Mouse (Mus musculus) thymus, postnatal 10 days (tissue): ENCODE results near the gene Serpina3c.

Experiments used
- DNase-seq, 2 experiments: peaks; one replicate each; pipeline ENCODE4 v3.0.0; 2021; ENCODE audit warnings: low spot score in 2 of 2

Serpina3c gene

DNA sequence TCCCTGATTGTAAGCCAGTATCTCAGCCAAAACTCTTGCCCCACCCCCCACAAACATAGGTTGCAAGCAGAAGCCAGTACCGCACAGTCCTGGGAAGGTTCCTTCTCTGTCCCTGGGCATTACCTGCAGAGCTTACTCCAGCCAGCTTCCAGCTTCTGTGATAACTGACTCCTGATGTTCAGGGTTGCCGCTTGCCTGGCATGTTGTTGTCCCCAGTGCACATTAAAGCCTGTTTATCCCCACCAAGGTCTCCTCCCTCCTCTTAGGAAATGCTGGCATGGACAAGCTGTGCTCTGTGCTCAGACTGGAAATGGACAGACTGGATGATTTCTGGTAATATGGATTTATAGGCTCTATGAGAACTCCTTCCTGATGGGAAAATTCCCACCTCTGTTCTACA lies at the start of gene Serpina3c:
Gene Serpina3c (minus strand): TSS at position 215 of the 400 bp plus-strand sequence.
- no peak for DNase-seq

DNA sequence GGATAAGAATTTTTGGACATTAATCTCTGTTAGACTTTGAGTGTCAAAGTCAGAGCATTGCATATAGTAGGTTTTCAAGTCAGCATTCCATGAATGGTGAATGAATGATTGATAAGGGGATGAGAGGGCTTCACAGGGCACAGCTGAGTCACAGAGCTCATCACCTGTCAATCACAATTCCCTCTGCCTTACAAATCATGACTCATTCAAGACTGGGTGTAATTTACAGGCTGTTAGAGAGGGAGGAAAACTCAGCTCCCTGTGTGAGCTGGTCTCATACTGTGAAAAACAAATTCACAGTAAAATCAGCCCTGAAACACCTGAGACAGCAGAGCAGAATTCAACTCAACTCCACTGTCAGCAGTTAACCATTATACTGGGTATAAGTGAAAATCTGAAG lies 37.2 kb upstream of the Serpina3c start:
- no peak for DNase-seq

DNA sequence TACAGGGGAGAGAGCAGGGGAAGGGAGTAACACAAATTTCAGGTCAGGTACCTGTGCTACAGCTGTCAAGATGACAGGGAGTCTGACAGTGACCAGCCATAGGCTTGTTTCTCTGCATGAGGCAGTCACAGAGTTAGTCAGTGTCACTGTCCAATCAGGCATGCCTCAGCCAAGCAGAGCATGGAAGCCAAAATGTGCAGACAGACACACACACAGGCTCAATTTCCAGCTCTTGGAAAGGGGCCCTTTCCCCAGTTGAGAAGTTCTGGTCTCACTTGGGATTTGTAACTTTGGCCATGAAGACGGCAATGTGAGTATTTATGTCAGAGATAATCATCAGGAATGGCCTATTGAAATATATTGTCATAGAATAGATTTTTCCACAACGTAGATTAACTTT lies 35.6 kb upstream of the Serpina3c start:
- no peak for DNase-seq

DNA sequence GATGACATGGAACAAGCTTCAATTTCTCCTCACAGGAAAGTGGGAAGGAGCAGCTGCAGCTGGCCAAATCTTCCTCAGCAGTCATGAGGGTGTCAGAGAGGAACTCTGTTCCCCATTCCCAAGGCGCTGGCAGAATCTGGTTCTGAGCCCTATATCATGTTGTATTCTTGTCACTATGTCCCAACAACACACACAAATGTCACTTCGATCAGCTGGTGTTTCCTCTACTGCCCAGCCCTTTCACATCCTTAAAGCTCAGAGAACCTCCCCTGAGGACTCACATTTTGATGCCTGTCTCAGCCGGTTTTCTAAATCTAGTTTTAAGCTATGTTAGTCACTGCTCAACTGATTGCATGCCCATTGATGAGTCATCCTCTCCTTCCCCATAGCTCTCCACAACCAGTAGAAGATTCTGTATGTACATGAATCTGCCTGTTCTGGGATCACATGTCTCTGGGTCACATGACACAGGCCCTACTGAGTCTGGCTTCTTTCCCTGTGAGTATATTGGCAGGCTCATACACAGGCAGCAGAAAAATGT lies 32.4 kb upstream of the Serpina3c start:
- DNase-seq, result no peak

DNA sequence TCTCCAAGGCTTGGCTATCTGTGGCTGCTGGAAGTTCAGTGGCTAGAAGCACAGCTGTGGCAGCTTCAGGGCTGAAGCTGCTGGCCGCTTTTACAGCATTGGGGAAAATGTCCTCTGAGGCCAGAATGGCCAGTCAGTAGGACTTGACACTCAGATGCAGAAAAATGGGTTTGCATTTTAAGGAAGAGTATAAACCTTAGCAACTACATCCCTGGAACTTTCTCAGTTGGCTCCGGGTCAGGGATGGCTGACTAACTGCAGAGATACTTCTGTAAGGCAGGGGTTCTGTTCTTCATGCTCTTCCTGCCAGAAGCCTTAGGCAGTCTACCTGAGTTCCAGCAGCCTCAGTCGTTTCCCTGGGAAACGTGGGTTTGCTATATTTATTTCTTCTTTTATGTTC lies 31.4 kb upstream of the Serpina3c start:
- no peak for DNase-seq

DNA sequence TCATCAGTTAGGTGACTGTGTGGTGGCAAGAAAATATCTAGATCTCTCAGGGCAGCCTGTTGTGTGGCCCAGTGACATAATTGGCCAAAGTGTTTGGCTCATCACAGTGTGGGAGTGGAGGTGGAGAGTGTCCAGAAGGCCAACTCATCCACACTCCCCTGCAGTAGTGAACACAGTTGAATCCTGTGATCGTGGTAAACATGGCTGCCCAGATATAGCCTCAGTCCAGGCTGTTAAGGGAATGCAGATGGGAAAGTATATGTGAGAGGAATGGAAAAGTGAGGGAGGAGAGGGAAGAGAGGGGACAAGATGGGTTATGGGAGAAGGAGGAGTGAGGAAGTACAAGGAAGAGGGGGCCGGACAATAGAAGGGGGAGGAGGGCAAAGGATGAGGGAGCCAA lies 25.3 kb upstream of the Serpina3c start:
- no peak for DNase-seq

DNA sequence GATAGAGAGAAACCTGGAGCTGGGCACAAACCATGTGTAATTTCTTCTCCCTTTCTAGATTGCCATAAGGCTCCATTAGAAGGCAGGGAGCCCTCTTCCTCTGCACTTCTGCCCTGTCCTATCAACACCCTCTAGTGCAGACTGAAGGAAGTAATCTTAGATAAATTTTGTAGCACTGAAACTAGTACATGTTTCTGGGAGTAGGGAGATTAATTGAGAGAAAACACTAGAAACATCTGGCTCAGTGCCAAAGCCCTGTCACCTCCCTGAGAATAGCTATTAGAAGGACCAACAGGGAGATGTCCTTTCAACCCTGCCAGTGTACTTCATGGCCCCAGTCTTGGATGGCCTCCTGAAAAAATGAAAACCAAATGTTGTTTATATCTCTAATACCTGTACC lies 24.9 kb upstream of the Serpina3c start:
- no peak for DNase-seq

DNA sequence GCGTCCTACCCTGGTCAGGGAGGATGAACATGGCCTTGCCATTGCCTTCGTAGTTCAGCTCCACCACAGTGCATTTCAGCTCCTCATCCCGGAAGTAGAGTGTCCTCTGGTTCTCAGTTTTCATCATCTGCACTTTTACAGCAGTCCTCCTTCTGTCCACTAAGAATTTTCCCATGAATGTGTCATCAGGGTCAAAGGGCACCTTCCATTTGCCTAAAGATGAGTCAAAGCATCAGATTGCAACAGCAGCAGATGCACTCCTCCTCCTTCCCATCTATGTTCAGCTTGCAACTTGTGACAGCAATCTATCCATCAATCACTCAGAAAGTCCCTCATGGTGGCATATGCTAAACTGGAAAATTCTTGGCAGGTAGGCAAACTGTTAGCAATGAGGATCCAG lies 22.0 kb upstream of the Serpina3c start:
- DNase-seq, result no peak

DNA sequence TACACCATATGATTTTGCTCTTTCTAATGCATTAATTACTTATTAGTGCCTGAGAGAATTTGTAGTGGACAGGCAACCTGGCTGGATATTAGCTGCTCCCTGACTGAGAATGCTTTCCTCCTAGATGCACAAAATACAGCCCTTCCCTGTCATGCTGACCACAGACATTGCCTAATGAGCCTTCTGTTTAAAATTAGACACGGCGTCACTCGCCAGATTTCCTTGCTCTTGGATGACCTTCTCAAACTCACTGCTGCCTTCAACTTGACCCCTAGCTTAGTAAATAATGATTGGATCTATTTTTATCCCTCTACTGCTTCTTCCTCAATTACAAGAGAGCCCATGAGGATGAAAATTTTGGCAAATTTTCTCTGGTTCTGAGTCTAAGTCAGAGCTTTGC lies 21.1 kb upstream of the Serpina3c start:
- no peak for DNase-seq

DNA sequence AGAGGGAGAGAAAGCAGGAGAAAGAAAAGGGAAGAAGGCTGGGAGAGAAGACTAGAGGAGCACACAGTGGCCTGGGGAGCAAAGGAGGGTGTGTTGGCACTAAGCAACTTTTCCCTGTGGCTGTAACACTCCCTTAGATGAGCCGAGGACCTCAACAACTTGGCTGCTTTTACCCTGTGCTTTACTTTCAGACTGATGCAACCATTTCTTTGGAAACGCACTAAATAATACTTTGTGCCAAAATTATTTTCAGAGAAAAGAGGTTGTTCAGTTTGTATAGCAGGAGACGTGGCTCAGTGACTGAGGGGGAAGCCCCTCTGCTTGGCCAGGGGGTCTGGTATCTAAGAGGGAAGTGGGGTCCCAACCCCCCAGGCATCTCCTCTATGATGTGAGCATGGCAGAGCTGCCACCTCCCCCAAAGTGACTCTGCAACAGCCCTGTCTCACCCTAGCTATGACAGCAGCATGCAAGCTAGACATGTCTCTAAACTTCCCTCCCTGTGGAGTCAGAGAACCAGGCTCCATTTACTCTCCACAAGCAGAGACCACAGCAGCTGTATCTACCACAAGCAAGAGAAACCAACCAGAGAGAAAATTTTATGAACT lies 527 bp downstream of the Serpina3c start:
- DNase-seq, result no peak

DNA sequence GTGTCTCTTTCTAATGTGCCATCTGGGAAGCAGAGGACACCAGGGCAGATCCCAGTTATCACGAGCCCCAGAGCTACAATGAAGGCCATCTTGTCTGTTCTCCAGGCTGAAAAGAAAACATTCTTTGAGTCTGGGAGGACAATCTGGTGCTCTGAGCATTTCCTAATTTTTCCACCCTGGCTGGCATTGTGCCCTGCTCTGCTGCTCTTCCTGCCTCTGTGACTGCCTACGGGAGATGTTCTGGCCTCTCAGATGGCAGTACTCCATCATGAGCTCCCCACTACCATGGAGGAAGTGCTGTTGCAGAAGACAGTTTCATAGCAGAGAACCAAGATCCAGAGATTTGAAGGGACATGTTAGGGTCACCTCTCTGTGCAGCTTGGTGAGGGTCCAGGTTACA lies 1.7 kb downstream of the Serpina3c start:
- DNase-seq, result no peak

DNA sequence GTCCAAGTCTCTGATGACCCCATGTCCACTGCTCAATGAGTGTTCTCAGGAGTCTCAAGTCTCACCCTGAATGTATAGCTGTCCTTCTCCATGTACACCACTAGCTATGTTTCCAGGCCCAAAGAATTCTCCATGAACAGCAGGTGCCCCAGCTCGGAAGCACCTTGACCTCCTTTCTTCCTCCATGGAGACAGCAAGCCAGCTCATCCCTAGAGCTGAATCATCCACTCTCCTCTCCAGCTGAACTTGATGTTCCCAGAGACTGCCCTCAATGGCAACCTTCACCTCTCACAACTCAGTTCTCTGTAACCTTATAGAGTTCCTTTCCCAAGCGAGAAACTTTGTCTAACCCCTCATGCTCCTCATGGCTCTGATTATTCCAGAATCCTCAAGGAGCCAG lies 8.1 kb downstream of the Serpina3c start:
- no peak for DNase-seq

DNA sequence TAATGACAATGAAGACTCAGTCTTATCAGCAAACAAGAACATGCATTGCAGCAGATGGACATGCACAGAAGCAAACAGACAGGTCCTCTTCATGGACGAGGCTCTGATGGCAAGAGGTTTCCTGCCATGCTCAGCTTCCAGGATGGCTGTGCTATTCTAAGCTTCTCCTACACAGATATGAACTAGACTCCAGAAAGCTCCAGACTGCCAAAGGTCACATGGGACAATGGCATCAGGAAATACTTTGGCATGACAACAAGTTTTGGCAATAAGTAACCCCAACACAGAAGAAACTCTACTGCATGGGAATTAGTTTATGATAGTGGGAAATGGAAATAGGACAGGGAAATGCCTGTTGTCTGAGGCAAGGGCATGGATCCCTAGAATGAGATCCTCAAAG lies 10.4 kb downstream of the Serpina3c start:
- no peak for DNase-seq

DNA sequence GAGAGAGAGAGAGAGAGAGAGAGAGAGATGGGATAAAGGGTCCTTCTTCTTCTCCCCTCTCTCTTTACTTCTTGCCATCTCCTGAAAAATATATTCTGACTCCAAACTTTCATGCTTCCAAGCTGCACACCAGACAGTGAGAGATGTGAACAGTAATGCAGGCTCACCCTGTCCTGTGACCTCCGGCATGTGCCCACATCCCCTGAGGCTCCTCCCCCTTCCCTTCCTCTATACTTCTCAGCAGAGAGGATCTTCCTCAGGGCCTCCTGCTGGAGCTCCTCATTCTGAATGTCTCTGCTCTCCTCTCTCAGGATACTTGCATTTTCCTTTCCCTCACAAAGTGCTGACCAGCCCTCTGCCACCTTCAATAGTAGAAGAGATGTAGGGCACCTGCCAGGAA lies 11.2 kb downstream of the Serpina3c start:
- no peak for DNase-seq

DNA sequence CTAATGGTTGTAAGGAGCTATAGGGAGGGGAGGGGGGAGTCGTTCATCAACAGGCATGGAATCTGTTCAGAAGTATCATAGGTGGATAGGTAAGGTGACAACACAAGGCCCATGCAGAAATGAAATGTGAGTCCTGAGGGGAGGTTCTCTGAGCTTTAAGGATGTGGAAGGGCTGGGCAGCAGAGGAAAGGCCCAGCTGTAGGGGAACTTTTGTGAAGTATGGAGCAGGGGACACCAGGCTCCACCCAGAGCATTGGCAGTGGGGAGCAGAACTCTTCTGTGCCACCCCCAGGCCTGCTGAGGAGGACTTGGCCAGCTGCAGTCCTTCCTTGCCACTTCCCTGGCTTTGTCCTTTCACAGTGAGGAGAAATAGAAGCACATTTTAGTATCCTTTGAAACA lies 12.2 kb downstream of the Serpina3c start:
- DNase-seq, result no peak

DNA sequence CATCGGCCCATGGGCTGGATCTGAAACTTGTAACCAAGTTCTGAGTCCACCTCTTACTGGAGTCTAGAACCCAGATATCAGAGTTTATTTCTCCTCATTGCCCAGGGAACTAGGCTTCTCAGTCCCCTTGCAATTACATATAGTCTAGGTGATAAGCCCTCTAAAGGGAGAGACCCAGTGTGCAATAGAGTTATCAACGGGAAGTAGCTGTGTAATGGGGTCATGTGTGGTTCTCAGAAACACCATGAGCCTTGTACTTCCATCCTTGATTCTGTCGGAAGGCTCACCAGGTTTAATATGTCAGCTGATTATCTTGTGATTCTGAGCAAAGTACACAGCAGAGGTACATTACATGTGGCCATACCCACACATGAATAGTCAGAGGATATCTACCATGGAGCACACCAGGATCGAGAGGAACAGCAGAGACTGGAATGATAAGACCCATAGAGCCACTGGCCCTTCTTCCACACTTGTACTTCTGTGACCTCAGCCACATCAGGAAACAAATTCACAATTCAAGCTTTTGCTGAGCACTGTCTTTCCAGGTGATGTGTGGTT lies 13.0 kb downstream of the Serpina3c start:
- DNase-seq, result no peak

DNA sequence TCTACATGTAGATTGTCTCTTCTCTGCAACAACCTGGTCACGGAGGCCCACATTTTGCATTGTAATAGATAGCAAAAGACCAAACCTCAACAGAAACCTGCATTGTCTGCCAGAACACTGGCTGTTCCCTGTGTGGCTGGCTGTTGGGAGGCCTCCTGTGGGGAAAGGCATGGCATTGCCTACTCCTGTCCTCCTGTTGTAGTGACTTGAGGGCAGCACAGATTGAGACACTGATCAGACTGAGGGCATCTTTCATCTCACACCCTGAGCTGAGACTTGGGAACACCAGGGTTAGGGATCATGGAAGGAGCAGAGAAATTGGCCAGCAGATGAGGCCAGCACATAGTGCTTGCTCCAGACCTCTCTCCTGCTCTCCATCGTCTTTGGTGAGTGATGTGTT lies 15.5 kb downstream of the Serpina3c start:
- DNase-seq, result no peak

DNA sequence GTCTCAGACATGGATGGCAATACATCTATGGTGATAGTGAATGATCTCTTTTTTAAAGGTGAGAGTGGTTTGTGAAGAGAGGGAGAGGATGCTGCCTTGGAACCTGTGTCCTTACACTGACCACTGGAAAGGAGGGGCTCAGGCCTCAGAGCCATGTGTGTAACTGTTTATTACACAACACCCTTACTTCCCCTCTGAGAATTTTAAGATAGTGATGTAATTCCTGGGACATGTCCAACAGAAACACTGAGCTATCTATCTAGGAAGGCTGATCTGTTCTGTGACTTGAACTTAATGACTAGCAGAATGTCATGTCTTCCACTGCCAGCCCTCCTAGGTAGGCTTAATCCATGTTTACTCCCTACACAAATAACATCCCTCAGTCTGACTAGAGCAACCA lies 22.6 kb downstream of the Serpina3c start:
- DNase-seq, result no peak

DNA sequence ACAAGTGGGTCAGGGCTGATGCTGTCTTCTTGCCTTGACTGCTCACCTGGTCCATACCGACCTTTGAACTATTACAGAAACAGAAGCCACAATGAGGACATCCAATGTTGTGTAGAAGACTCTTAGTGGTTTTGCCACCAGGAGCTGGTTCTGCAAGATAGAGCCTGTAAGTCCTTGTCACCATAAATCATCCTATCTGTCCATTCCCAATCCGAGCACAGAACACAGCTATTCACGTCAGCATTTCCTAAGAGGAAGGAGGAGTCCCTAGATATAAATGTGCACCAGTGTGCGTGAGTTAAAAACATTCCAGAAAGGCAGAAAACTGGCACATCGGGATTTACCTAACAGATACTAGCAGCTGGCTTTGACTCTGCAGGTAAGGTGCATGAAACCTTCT lies 26.0 kb downstream of the Serpina3c start, which contains the start of gene Serpina3b:
Gene Serpina3b (plus strand): TSS at position 301 of the 400 bp plus-strand sequence.
- DNase-seq, result no peak

DNA sequence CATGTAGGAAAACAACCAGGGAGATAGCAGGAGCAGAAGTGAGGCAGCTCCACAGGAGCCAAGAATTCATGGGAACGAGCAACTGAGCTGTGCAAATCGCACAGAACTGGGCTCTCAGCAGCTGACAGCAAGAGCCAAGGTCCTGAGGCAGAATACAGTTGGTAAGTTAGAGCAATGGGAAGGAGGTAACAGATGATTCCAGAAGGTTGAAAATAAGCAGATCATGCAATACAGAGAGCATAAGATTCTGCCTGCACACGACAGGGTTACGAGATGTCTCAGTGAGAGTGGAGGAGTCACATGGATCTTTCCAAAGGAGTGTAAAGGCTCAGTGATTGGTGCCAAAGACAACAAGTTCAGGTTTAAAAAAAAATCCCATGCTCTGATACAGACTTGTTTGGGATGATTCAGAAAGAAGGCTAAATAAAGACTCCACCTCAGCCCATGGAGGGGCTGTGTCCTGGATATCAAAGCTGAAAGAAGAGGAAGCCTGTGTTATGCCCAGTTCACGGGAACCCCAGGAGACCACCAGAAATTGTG lies 28.6 kb downstream of the Serpina3c start:
- DNase-seq, result no peak

DNA sequence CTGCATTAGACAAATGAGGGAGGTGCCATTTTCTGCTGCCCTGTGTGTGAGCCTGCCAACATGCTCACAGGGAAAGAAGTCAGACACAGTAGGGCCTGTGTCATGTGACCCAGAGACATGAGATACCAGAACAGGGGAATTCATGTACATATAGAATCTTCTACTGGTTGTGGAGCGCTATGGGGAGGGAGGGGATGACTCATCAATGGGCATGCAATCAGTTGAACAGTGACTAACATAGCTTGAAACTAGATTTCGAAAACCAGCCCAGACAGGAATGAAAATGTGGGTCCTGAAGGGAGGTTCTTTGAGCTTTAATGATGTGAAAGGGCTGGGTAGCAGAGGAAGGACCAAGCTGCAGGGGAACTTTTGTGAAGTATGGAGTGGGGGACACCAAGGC lies 29.7 kb downstream of the Serpina3c start:
- DNase-seq, result no peak

DNA sequence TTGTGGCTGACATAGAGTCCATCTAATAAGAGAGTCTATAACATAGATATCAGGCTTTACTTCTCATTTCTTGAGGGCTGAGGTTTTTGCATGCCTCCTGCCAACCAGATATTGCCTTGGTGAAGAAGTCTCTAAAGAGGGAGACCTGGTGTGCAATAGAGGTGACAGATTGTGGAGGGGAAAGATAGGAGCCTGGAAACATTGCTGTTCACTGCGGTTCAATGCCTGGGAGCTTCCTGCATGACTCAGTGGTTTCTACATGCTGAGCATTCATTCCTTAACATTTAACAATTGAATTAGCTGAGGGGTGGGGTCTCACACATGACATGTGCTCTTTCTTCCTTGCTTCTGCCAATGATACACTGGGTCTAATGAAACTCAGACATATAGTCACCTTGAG lies 30.6 kb downstream of the Serpina3c start:
- DNase-seq, result no peak

DNA sequence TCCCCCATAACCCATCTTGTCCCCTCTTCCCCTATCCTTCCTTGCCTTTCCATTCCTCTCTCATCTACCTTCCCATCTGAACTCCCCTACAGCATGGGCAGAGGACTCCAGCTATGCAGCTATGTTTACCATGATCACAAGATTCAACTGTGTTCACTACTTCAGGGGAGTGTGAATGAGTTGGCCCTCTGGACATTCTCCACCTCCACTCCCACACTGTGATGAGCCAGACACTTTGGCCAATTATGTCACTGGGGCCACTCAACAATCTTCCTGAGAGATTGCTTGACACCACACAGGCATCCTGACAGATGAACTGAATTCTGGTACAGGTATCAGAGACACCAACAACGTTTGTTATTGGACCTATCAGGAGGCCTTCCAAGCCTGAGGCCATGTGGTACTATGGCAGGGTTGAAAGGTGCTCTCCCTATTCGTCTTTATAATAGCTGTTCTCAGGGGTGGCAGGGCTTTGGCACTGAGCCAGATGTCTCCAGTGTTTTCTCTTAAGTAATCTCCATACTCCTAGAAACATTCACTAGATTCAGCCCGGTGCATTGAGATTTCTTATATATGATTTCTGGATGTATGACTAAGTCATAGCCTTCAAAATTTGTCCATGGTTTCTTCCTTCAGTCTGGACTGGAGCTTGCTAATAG lies 38.6 kb downstream of the Serpina3c start:
- DNase-seq, result no peak
